ENCODE assay signal across 8 mouse cellular contexts in the genomic region with DNA sequence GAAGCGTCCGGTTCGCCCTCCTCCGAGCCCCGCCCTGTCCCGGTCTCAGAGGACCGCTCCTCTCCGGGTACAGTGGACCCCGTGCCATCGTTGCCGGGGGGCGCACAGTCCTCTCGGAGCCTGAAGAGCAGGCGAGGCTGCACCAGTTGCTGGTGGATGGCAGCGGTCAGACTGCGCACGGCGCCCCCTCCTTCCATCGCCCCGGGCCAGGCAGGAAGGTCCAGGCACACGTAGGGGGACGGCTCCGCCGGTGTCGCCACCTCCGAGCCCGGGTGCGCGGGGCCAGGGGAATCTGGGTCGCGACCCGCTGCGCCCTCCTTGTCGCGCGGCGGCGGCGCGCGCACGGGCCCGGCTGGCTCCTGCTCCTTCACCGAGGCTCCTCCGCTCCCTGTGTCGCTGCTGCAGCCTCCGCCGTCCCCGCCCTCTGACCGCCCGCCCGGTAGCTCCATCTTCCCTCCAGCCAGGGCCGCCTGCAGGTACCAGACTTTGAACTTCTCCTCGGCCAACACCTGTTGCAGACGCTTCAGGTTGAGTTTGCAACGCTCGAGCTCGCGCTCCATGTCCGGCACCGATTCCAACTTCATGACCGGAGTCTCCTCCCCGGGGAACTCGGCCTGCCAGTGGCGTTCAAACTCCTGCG. TPM values are rescaled to one million over a fixed set of nuclear protein-coding genes. Genes with fewer than 3 reads are reported as not detected.
DNase-seq lines count a peak whose midpoint lies in the region; ATAC-seq and TF ChIP-seq lines count a peak whose summit lies in the region.

No protein-coding gene starts in this region.

- intact Hi-C loops in gastrocnemius, postnatal 14 days (cut with DNase I; ENCODE audit: low total_unique reads), result no loop called here

- under 1% methylated on average over 63 of the region's 66 CpGs for WGBS in forebrain, embryonic 14.5 days
- WGBS in intestine, embryonic 15.5 days, result under 1% methylated on average over 65 of the region's 66 CpGs
- 1% methylated on average over 56 of the region's 66 CpGs for WGBS in liver, postnatal 0 days (ENCODE audit: insufficient replicate concordance)
- under 1% methylated on average over 65 of the region's 66 CpGs for WGBS in neural tube, embryonic 15.5 days

- no peak overlapping the region for H3K27ac ChIP-seq in forebrain, embryonic 14.5 days (ENCODE audit: low read depth, low read length)
- 0 out of 2 replicates have a peak overlapping the region, but pooled peaks have one; percentile 44 for H3K27ac ChIP-seq in intestine, embryonic 15.5 days
- H3K27ac ChIP-seq in liver, postnatal 0 days (ENCODE audit: low read depth), result no peak overlapping the region; the same call in 1 of the 2 replicates
- H3K27ac ChIP-seq in neural tube, embryonic 15.5 days (replicated peaks), result peak overlapping the region; percentile 50; the same call in 1 of the 2 replicates

- H3K4me3 ChIP-seq in forebrain, embryonic 14.5 days (ENCODE audit: low read depth, low read length), result peak overlapping the region; percentile 51
- peak overlapping the region; percentile 77 for H3K4me3 ChIP-seq in intestine, embryonic 15.5 days (replicated peaks)
- peak overlapping the region; percentile 56 for H3K4me3 ChIP-seq in liver, postnatal 0 days (ENCODE audit: low read depth, low read length)
- H3K4me3 ChIP-seq in neural tube, embryonic 15.5 days (replicated peaks), result peak overlapping the region; percentile 64

- H3K36me3 ChIP-seq in forebrain, embryonic 14.5 days (ENCODE audit: control insufficient read depth, insufficient read depth, low read length), result no peaks in the 10 kb centered on the region
- no peaks in the 10 kb centered on the region for H3K36me3 ChIP-seq in intestine, embryonic 15.5 days
- no peaks in the 10 kb centered on the region for H3K36me3 ChIP-seq in liver, postnatal 0 days (replicated peaks; ENCODE audit: insufficient read depth, low read length)
- H3K36me3 ChIP-seq in neural tube, embryonic 15.5 days, result no peaks in the 10 kb centered on the region

- H3K4me2 ChIP-seq in forebrain, embryonic 14.5 days (ENCODE audit: low read length), result peak overlapping the region; percentile 99
- H3K4me2 ChIP-seq in intestine, embryonic 15.5 days (replicated peaks), result peak overlapping the region; percentile 99
- H3K4me2 ChIP-seq in liver, postnatal 0 days (ENCODE audit: low read depth, low read length), result peak overlapping the region; percentile 88
- peak overlapping the region; percentile 100 for H3K4me2 ChIP-seq in neural tube, embryonic 15.5 days

- H3K9ac ChIP-seq in forebrain, embryonic 14.5 days (ENCODE audit: low read length), result peak overlapping the region; percentile 60
- H3K9ac ChIP-seq in intestine, embryonic 15.5 days, result peak overlapping the region; percentile 62
- peak overlapping the region; percentile 27 for H3K9ac ChIP-seq in liver, postnatal 0 days (replicated peaks)
- peak overlapping the region; percentile 59 for H3K9ac ChIP-seq in neural tube, embryonic 15.5 days (replicated peaks)

- peaks cover 13% of the 10 kb centered on the region for H3K4me1 ChIP-seq in forebrain, embryonic 14.5 days (ENCODE audit: control insufficient read depth, insufficient read depth, low read length)
- H3K4me1 ChIP-seq in intestine, embryonic 15.5 days (replicated peaks), result peaks cover 16% of the 10 kb centered on the region
- H3K4me1 ChIP-seq in liver, postnatal 0 days (ENCODE audit: insufficient read depth), result peaks cover 5% of the 10 kb centered on the region; the same call in 1 of the 2 replicates
- peaks cover 35% of the 10 kb centered on the region for H3K4me1 ChIP-seq in neural tube, embryonic 15.5 days

- no peak for TF ChIP-seq EP300 in liver, postnatal 0 days (IDR thresholded peaks at IDR 0.05; ENCODE audit: low read depth)

- H3K27me3 ChIP-seq in forebrain, embryonic 14.5 days (replicated peaks; ENCODE audit: control insufficient read depth, insufficient read depth, low read length), result peaks cover 26% of the 10 kb centered on the region
- peaks cover 28% of the 10 kb centered on the region for H3K27me3 ChIP-seq in intestine, embryonic 15.5 days (replicated peaks)
- H3K27me3 ChIP-seq in liver, postnatal 0 days (ENCODE audit: insufficient read depth, low read length), result peaks cover 44% of the 10 kb centered on the region
- peaks cover 8% of the 10 kb centered on the region; the same call in 1 of the 2 replicates for H3K27me3 ChIP-seq in neural tube, embryonic 15.5 days (replicated peaks)

- no peaks in the 10 kb centered on the region for H3K9me3 ChIP-seq in forebrain, embryonic 14.5 days (replicated peaks; ENCODE audit: control insufficient read depth, low read length)
- H3K9me3 ChIP-seq in intestine, embryonic 15.5 days, result no peaks in the 10 kb centered on the region
- no peaks in the 10 kb centered on the region for H3K9me3 ChIP-seq in liver, postnatal 0 days (ENCODE audit: low read length)
- no peaks in the 10 kb centered on the region for H3K9me3 ChIP-seq in neural tube, embryonic 15.5 days (replicated peaks)

- peak; percentile 20 for DNase-seq in gastrocnemius, postnatal 14 days
- DNase-seq in gastrocnemius, adult 8-10 months (ENCODE audit: low spot score in 2 of 2), result no peak
- peak; percentile 50 for DNase-seq in WW6 (ENCODE audit: low read depth, low spot score)
- peak; percentile 5 for DNase-seq in forebrain, embryonic 14.5 days (ENCODE audit: low spot score)
- peak; percentile 24 for DNase-seq in liver, postnatal 0 days
- DNase-seq in frontal cortex, postnatal 36 days (ENCODE audit: low spot score in 2 of 2), result no peak

- no peak for TF ChIP-seq CTCF in liver, postnatal 0 days (IDR thresholded peaks at IDR 0.05; ENCODE audit: low read depth)

- peak; percentile 44; the same call in 1 of the 2 replicates for ATAC-seq in forebrain, embryonic 14.5 days
- ATAC-seq in intestine, embryonic 15.5 days, result peak; percentile 49
- ATAC-seq in liver, postnatal 0 days, result no peak
- ATAC-seq in neural tube, embryonic 15.5 days (ENCODE audit: low FRiP score), result 0 out of 2 replicates have a peak, but pooled peaks have one; percentile 23

RNA-seq across cellular contexts. Expression of gene Abr, which starts 0.6 kb away (rescaled TPM):
- 10 to 100 TPM; 15.4 to 18.2 TPM for total RNA-seq in gastrocnemius, postnatal 14 days (2021)
- 10 to 100 TPM in 1 of 4 experiments, 1 to 10 TPM in 3; 5.5 to 10.6 (median 6.4) TPM for total RNA-seq in gastrocnemius, adult 8-10 months (2022)
- polyA plus RNA-seq in forebrain, embryonic 14.5 days (2014; fragmentation: Nextera tagmentation; extraction: Ambion mirVana), result 88.8 and 105 TPM in 2 replicates
- polyA plus RNA-seq in intestine, embryonic 15.5 days (2015; fragmentation: Nextera tagmentation; extraction: Ambion mirVana), result 37.9 and 38.3 TPM in 2 replicates
- 3.4 and 3.6 TPM in 2 replicates for polyA plus RNA-seq in liver, postnatal 0 days (2015; fragmentation: Nextera tagmentation; extraction: Ambion mirVana)
- 73.5 and 88.3 TPM in 2 replicates for polyA plus RNA-seq in neural tube, embryonic 15.5 days (2015; fragmentation: Nextera tagmentation; extraction: Ambion mirVana)

RNA-seq across cellular contexts. Expression of gene Bhlha9, which starts 49.6 kb away (rescaled TPM):
- not detected for total RNA-seq in gastrocnemius, postnatal 14 days (2021)
- not detected for total RNA-seq in gastrocnemius, adult 8-10 months (2022)
- 0.47 and 0.48 TPM in 2 replicates for polyA plus RNA-seq in forebrain, embryonic 14.5 days (2014; fragmentation: Nextera tagmentation; extraction: Ambion mirVana)
- polyA plus RNA-seq in intestine, embryonic 15.5 days (2015; fragmentation: Nextera tagmentation; extraction: Ambion mirVana), result 0.14 and 0.19 TPM in 2 replicates
- 0.08 TPM in 1 of 2 replicates, not detected in the other for polyA plus RNA-seq in liver, postnatal 0 days (2015; fragmentation: Nextera tagmentation; extraction: Ambion mirVana)
- polyA plus RNA-seq in neural tube, embryonic 15.5 days (2015; fragmentation: Nextera tagmentation; extraction: Ambion mirVana), result 1.7 and 1.9 TPM in 2 replicates

RNA-seq across cellular contexts. Expression of gene Trarg1, which starts 56.9 kb away (rescaled TPM):
- total RNA-seq in gastrocnemius, postnatal 14 days (2021), result 1 to 10 TPM; 1.4 TPM
- total RNA-seq in gastrocnemius, adult 8-10 months (2022), result 1 to 10 TPM in 3 of 4 experiments, under 1 TPM in 1; 0.61 to 5.9 (median 2.1) TPM
- polyA plus RNA-seq in forebrain, embryonic 14.5 days (2014; fragmentation: Nextera tagmentation; extraction: Ambion mirVana), result 0.23 and 0.31 TPM in 2 replicates
- 0.35 and 0.64 TPM in 2 replicates for polyA plus RNA-seq in intestine, embryonic 15.5 days (2015; fragmentation: Nextera tagmentation; extraction: Ambion mirVana)
- 0.08 TPM in 2 replicates for polyA plus RNA-seq in liver, postnatal 0 days (2015; fragmentation: Nextera tagmentation; extraction: Ambion mirVana)
- polyA plus RNA-seq in neural tube, embryonic 15.5 days (2015; fragmentation: Nextera tagmentation; extraction: Ambion mirVana), result 5.5 and 7.7 TPM in 2 replicates

Comparison
In these comparisons a context has a peak if more than half of its experiments do, and no peak if none do; other contexts are left out.
1. DNase-seq: peak in gastrocnemius, postnatal 14 days (single experiment), WW6 (single experiment), forebrain, embryonic 14.5 days (single experiment) and liver, postnatal 0 days (single experiment); none in gastrocnemius, adult 8-10 months (0 of 2) and frontal cortex, postnatal 36 days (0 of 2).
2. H3K27ac ChIP-seq: peak in intestine, embryonic 15.5 days (single experiment) and neural tube, embryonic 15.5 days (single experiment); none in forebrain, embryonic 14.5 days (single experiment) and liver, postnatal 0 days (single experiment).
3. Peak in every context shown above with its lines, with median percentiles within 50 percentile points of each other: H3K4me2 ChIP-seq, H3K4me3 ChIP-seq and H3K9ac ChIP-seq.